Mouse (Mus musculus): ENCODE measurements around the gene Man2b2.

DNA sequence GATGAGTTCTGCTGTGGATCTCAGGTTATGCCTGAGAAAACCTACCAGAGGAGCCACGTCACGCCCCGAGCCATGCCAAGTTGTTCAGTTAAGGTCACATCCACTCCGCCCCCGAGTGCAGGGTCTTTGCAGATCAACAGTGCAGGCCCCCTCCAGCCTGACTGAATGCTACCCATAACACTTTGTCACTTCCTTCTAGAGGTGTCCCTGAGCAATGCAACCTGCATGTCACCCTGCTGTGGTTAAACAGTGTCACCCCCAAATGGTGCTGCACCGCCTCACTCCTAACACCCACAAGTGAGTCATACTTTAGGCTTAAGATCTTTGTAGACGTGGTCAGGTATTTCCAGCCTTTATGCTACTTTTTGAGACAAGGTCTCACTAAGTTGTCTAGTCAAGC, 9.6 kb upstream of the Man2b2 start:
- TF ChIP-seq CTCF (IDR thresholded peaks at IDR 0.05; ENCODE audit: control insufficient read depth, insufficient read depth, insufficient read length) (no peak), FOSL1 (IDR thresholded peaks at IDR 0.05; ENCODE audit: insufficient read depth, low read length, poor library complexity, severe bottlenecking) (no peak), MYOD1 (IDR thresholded peaks at IDR 0.05; ENCODE audit: control insufficient read depth, insufficient read length, low read depth) (no peak), MYOG (IDR thresholded peaks at IDR 0.05; ENCODE audit: control insufficient read depth, extremely low read depth, insufficient read length) (no peak)
